Mouse (Mus musculus): ENCODE measurements around the gene Dcaf15.

DNA sequence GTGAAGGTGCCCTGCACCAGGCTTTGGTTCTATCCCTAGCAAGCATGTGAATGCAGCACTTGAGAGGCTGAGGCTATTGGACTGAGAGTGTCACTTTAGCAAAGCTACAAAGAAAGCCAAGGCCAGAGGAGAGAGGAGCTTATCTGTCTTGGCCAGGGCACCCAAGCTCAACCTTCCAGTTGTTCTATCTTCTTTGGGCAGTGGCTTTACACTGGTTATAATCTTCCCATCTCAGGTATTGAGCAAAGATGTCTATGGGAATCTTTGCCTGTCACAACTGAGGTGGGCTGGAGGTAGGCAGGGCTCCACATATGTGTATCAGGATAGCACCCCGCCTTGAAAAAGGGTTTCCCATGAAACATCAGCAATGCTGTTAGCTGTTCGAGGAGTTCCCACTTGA lies 44.3 kb downstream of the Dcaf15 start:
- no peak for TF ChIP-seq POLR2A (IDR thresholded peaks at IDR 0.05; ENCODE audit: low read depth, low read length)
- no peak for TF ChIP-seq CTCF (IDR thresholded peaks at IDR 0.05; ENCODE audit: extremely low read depth, insufficient read length, insufficient replicate concordance, low read depth, low read length)
